Mouse (Mus musculus) myocyte (in vitro differentiated cells): ENCODE measurements around the gene Pnpla6. TPM values are rescaled to one million over a fixed set of nuclear protein-coding genes. Genes with fewer than 3 reads are reported as not detected.

Source experiments
- H3K27me3 ChIP-seq: one replicate; pipeline ENCODE4 v1.6.1; 2011; ENCODE audit not compliant: control insufficient read depth, insufficient read depth, insufficient read length
- H3K36me3 ChIP-seq: one replicate; pipeline ENCODE4 v1.6.1; 2011; ENCODE audit not compliant: control insufficient read depth, insufficient read depth
- H3K4me2 ChIP-seq: one replicate; pipeline ENCODE4 v1.6.1; 2011; ENCODE audit warnings: low read depth, control low read depth
- H3K4me3 ChIP-seq: one replicate; pipeline ENCODE4 v1.5.1; 2011; ENCODE audit warnings: mild to moderate bottlenecking, control low read depth, moderate library complexity
- H3K79me2 ChIP-seq: one replicate; pipeline ENCODE4 v1.6.1; 2011; ENCODE audit not compliant: control insufficient read depth, insufficient read depth
- H3ac ChIP-seq: one replicate; pipeline ENCODE4 v1.6.1; 2011; ENCODE audit not compliant: control insufficient read depth, insufficient read length
- CEBPB ChIP-seq: IDR thresholded peaks from 2 replicates; pipeline ENCODE4 v1.6.1; 2011; ENCODE audit warnings: mild to moderate bottlenecking, moderate library complexity; ENCODE audit not compliant: poor library complexity, insufficient read depth, severe bottlenecking
- E2F4 ChIP-seq: IDR thresholded peaks from one replicate; pipeline ENCODE4 v1.6.1; 2011; ENCODE audit warnings: mild to moderate bottlenecking, control low read depth, moderate library complexity; ENCODE audit not compliant: insufficient read depth
- MAX ChIP-seq: IDR thresholded peaks from one replicate; pipeline ENCODE4 v1.6.1; 2011; ENCODE audit warnings: low read depth, mild to moderate bottlenecking, control low read depth
- MYOD1 ChIP-seq, 3 experiments: IDR thresholded peaks; one replicate each; pipeline ENCODE4 v1.6.1; 2011; ENCODE audit warnings: control low read depth in 2 of 3, low read depth in 2 of 3, mild to moderate bottlenecking in 2 of 3, moderate library complexity in 1 of 3; ENCODE audit not compliant: insufficient read length in 2 of 3, control insufficient read depth in 1 of 3
- MYOG ChIP-seq, 3 experiments: IDR thresholded peaks; one replicate each; pipeline ENCODE4 v1.6.1; 2011; ENCODE audit warnings: control low read depth in 2 of 3, low read depth in 2 of 3, mild to moderate bottlenecking in 2 of 3; ENCODE audit not compliant: insufficient read length in 2 of 3, control insufficient read depth in 1 of 3, insufficient read depth in 1 of 3
- POLR2A ChIP-seq: IDR thresholded peaks from one replicate; pipeline ENCODE4 v1.6.1; 2011; ENCODE audit warnings: low read depth, mild to moderate bottlenecking, control low read depth, moderate library complexity; ENCODE audit not compliant: insufficient read length
- POLR2AphosphoS2 ChIP-seq: IDR thresholded peaks from one replicate; pipeline ENCODE4 v1.6.1; 2011; ENCODE audit warnings: low read depth, control low read depth; ENCODE audit not compliant: insufficient read length
- REST ChIP-seq: IDR thresholded peaks from one replicate; pipeline ENCODE4 v1.6.1; 2011; ENCODE audit warnings: mild to moderate bottlenecking, control low read depth, moderate library complexity; ENCODE audit not compliant: insufficient read depth, insufficient read length
- SRF ChIP-seq: IDR thresholded peaks from one replicate; pipeline ENCODE4 v1.6.1; 2011; ENCODE audit warnings: low read depth; ENCODE audit not compliant: control insufficient read depth, insufficient read length
- TCF12 ChIP-seq: IDR thresholded peaks from one replicate; pipeline ENCODE4 v1.6.1; 2011; ENCODE audit warnings: mild to moderate bottlenecking, control low read depth; ENCODE audit not compliant: poor library complexity, insufficient read depth, severe bottlenecking
- TCF3 ChIP-seq: IDR thresholded peaks from one replicate; pipeline ENCODE4 v1.6.1; 2011; ENCODE audit warnings: low read depth, control low read depth; ENCODE audit not compliant: insufficient read length
- USF1 ChIP-seq: IDR thresholded peaks from one replicate; pipeline ENCODE4 v1.6.1; 2011; ENCODE audit warnings: low read depth, mild to moderate bottlenecking, control low read depth, moderate library complexity
- polyA plus RNA-seq: library from polyadenylated mRNA; unstranded; fragments of >200 nt; fragmentation: generic; extraction: Trizol; gene quantifications from one replicate; pipeline ENCODE4 v1.2.1, GENCODE M21; 2012; ENCODE audit warnings: missing spikeins

Gene Pnpla6
- polyA plus RNA-seq, 1 experiment = 14.8 TPM

- Histone ChIP-seq H3ac (peak overlapping the region; percentile 55), H3K36me3 (no peaks in the 10 kb centered on the region), H3K4me2 (peak overlapping the region; percentile 82), H3K79me2 (no peaks in the 10 kb centered on the region), H3K27me3 (no peaks in the 10 kb centered on the region), H3K4me3 (peak overlapping the region; percentile 78)
- no peak for TF ChIP-seq MYOD1 (IDR thresholded peaks at IDR 0.05; ENCODE audit: control insufficient read depth in 1 of 3, insufficient read length in 2 of 3, low read depth in 2 of 3)
- no peak for TF ChIP-seq MAX
- TF ChIP-seq TCF12 = no peak
- no peak for TF ChIP-seq POLR2AphosphoS2
- no peak for TF ChIP-seq MYOG (IDR thresholded peaks at IDR 0.05; ENCODE audit: control insufficient read depth in 1 of 3, insufficient read depth in 1 of 3, insufficient read length in 2 of 3, low read depth in 2 of 3)
- no peak for TF ChIP-seq SRF
- no peak for TF ChIP-seq POLR2A
- no peak for TF ChIP-seq CEBPB
- no peak for TF ChIP-seq TCF3
- TF ChIP-seq REST = no peak
- no peak for TF ChIP-seq E2F4
- no peak for TF ChIP-seq USF1
Measured at GRCm38 (mm10) chr8:3493845-3494208, 21.4 kb upstream of the Pnpla6 start.

- Histone ChIP-seq H3ac (no peak overlapping the region), H3K36me3 (no peaks in the 10 kb centered on the region), H3K4me2 (no peak overlapping the region), H3K27me3 (no peaks in the 10 kb centered on the region), H3K79me2 (peaks cover 3% of the 10 kb centered on the region), H3K4me3 (no peak overlapping the region)
- TF ChIP-seq POLR2A (no peak), SRF (no peak), MYOG (IDR thresholded peaks at IDR 0.05; ENCODE audit: control insufficient read depth in 1 of 3, insufficient read depth in 1 of 3, insufficient read length in 2 of 3, low read depth in 2 of 3) (peak in 1 of 3 experiments; percentile 2), USF1 (no peak), CEBPB (no peak)
Measured at GRCm38 (mm10) chr8:3495578-3496427, 19.4 kb upstream of the Pnpla6 start.

GRCm38 (mm10) chr8:3496428-3496748 lies 18.8 kb upstream of the Pnpla6 start:
- Histone ChIP-seq H3K36me3 (no peaks in the 10 kb centered on the region), H3K4me2 (no peak overlapping the region), H3K79me2 (peaks cover 6% of the 10 kb centered on the region), H3K4me3 (no peak overlapping the region), H3ac (no peak overlapping the region), H3K27me3 (no peaks in the 10 kb centered on the region)
- no peak for TF ChIP-seq MYOG (IDR thresholded peaks at IDR 0.05; ENCODE audit: control insufficient read depth in 1 of 3, insufficient read depth in 1 of 3, insufficient read length in 2 of 3, low read depth in 2 of 3)
- TF ChIP-seq POLR2A = no peak
- TF ChIP-seq REST = no peak
- no peak for TF ChIP-seq POLR2AphosphoS2
- no peak for TF ChIP-seq E2F4
- no peak for TF ChIP-seq MAX
- no peak for TF ChIP-seq SRF
- no peak for TF ChIP-seq TCF3
- TF ChIP-seq MYOD1 (IDR thresholded peaks at IDR 0.05; ENCODE audit: control insufficient read depth in 1 of 3, insufficient read length in 2 of 3, low read depth in 2 of 3) = no peak
- no peak for TF ChIP-seq TCF12
- TF ChIP-seq CEBPB = no peak
- TF ChIP-seq USF1 = no peak

GRCm38 (mm10) chr8:3498583-3498982 lies 16.6 kb upstream of the Pnpla6 start:
- H3K36me3 ChIP-seq = no peaks in the 10 kb centered on the region
- TF ChIP-seq POLR2AphosphoS2 (peak; percentile 80), MYOG (IDR thresholded peaks at IDR 0.05; ENCODE audit: control insufficient read depth in 1 of 3, insufficient read depth in 1 of 3, insufficient read length in 2 of 3, low read depth in 2 of 3) (no peak)
- peaks cover 6% of the 10 kb centered on the region for H3K79me2 ChIP-seq
- H3K4me3 ChIP-seq = no peak overlapping the region
- no peaks in the 10 kb centered on the region for H3K27me3 ChIP-seq
- no peak overlapping the region for H3ac ChIP-seq
- no peak overlapping the region for H3K4me2 ChIP-seq

GRCm38 (mm10) chr8:3499751-3500150 lies 15.4 kb upstream of the Pnpla6 start:
- Histone ChIP-seq H3ac (peak overlapping the region; percentile 21), H3K79me2 (peaks cover 6% of the 10 kb centered on the region), H3K27me3 (no peaks in the 10 kb centered on the region), H3K36me3 (no peaks in the 10 kb centered on the region), H3K4me2 (peak overlapping the region; percentile 99), H3K4me3 (peak overlapping the region; percentile 53)
- TF ChIP-seq E2F4 (no peak), TCF12 (no peak), MYOD1 (IDR thresholded peaks at IDR 0.05; ENCODE audit: control insufficient read depth in 1 of 3, insufficient read length in 2 of 3, low read depth in 2 of 3) (no peak), MAX (no peak), TCF3 (no peak), MYOG (IDR thresholded peaks at IDR 0.05; ENCODE audit: control insufficient read depth in 1 of 3, insufficient read depth in 1 of 3, insufficient read length in 2 of 3, low read depth in 2 of 3) (no peak), POLR2A (no peak)
